Mouse (Mus musculus) heart, postnatal 25 days (tissue): Measurements from ENCODE around the gene Dgke. TPM values are rescaled to one million over a fixed set of nuclear protein-coding genes. Genes with fewer than 3 reads are reported as not detected.
"Not testable (repeated sequence)": the region's sequence is repeated elsewhere in the genome, so short reads cannot be mapped to it uniquely, and the experiment has no call there.

Experiments used
- DNase-seq: peaks from one replicate; pipeline ENCODE4 v3.0.0; 2022; ENCODE audit warnings: low spot score
- intact Hi-C: fragments of 180-260 bp; cut with DNase I; formaldehyde crosslinking; loops from one replicate; pipeline ENCODE4 v1.15.1; 2025
- total RNA-seq, 2 experiments: library from RNA; stranded (reverse); gene quantifications; 2 replicates each; pipeline ENCODE4 v1.2.3; 2021

Dgke gene
- total RNA-seq, 2 experiments from 2014 or later, result 9.4 to 10.6 TPM

DNA sequence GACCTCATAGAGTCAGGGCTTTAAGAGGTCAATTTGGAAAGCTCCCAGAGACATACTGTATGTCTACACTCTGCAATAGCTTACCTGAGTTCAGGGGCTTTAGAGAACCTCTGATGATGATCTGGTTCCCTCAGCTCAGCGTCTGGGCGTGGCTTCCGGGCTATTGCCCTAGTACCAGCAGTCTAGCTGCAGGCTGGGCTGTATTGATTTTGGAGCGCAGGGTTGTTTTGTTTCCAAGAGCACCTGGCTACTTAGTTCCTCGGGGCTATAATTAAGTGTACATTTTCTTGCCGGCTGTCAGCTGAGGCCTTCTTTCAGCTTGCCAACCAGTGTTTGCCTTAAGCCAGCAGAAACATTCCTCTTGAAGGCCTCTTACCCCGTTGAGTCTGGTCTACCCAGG is 57.2 kb downstream of the Dgke start:
- intact Hi-C loops, result no loop called here
- DNase-seq, result no peak

DNA sequence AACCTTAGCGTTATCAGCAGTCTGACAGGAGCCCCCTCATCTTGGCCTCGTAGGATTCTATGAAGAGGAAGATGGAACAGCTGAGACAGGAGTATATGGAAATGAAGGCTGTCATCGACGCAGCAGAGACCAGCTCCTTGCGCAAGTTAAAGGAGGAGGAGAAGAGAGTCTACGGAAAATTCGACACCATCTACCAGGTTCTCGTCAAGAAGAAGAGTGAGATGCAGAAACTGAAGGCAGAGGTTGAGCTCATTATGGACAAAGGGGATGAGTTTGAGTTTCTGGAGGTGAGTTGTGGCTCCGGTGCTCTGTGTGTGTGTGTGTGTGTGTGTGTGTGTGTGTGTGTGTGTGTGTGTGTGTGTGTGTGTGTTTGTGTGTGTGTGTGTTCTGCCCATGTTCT is 57.6 kb downstream of the Dgke start:
- intact Hi-C loops, result no loop called here
- DNase-seq, result no peak

DNA sequence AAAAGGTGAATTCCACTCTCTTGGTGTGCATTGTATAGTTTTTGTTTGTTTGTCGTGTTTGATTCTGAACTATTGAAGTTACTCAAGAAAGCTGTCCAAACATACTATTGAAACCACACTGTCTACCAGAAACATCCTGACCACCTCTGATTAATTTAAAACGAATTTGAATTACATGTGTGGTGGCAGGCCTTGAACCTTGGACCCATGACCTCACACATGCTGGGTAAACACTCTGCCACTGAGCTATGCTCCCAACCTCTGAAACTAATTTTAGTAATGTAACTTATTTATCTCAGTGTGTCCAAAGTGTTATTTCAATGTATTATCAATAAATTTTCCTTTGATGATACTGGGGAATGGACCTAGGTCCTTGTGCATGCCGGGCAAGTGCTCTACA is 59.1 kb downstream of the Dgke start:
- intact Hi-C loops, result no loop called here
- DNase-seq, result no peak

DNA sequence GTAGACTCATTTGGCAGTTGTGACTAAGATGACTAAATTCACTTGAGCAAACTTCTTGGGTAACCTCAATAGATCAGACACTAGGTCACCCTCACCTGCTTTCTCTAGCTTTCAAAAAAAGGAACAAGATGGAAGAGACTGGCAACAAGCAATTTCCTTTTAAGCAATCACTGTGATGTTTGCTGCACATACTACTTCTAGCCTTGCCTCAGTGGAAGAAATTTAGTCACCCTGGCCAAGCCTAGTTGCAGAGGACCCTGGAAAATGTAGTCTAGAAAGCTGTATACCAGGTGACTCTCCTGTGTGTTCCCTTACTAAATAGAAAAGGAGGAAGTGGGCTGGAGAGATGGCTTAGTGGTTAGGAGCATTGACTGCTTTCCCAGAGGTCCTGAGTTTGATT is 60.2 kb downstream of the Dgke start:
- no peak for DNase-seq
- intact Hi-C loops, result no loop called here

DNA sequence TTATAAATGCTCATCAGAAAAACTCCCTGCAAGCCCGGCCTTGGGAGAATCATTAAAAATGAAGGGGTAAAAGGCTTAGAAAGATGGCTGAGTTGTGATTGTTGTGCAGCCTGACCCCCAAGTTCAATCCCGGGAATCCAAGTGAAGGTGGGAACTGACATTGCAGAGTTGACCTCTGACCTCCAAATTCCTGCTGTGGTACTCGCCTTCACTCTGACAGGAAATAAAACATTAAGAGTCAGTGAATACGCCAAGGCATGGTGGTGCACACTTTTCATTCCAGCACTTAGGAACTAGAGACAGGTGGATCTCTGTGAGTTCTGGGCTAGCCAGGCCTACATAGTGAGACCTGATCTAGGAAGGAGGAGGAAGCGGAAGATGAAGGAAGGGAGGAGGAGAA is 61.2 kb downstream of the Dgke start:
- no peak for DNase-seq
- intact Hi-C loops, result loop anchor here (2.0 kb wide), 1 partner anchor 17 kb away; no protein-coding TSS in a partner anchor

DNA sequence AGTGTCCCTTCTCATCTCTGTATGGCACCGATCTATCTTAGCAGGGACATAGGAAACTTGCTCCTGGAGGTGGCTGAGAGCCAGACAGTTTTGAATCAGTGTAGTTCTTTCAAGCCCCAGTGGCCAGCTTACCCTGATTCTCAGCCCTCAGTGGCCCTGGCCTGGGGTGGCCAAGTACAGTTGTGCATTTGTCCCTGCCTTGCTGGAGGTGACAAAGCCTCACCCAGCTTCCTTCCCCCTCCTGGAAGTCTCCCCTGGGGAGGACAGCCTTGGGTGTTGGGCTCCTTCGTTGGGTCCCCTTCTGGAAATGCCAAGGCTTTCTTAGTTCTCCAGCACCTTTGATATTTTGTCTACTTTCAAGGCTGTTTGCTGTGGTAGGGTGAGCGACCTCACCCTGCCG is 62.9 kb downstream of the Dgke start:
- no peak for DNase-seq
- intact Hi-C loops, result loop anchor here (2.0 kb wide), 1 partner anchor 19 kb away; no protein-coding TSS in a partner anchor

DNA sequence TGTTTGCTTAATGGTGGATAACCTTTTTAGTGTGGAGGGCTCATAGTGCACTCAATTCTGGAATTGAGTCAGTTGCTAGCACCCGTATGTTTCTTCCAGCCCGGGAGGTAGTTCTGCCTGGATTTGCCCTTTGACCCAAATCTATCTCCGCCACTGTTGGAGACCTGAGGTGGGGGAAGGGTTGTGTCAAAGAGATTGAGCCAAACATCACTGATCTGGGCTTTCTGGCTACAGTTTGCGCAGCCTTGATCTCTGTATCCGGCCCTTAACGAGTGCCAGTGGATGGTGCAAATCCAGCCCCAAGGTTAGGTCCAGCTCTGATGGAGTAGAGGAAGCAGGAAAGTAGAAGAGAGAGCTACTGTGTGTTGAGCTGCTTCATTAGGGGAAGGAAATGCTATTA is 63.6 kb downstream of the Dgke start:
- intact Hi-C loops, result no loop called here
- DNase-seq, result no peak

DNA sequence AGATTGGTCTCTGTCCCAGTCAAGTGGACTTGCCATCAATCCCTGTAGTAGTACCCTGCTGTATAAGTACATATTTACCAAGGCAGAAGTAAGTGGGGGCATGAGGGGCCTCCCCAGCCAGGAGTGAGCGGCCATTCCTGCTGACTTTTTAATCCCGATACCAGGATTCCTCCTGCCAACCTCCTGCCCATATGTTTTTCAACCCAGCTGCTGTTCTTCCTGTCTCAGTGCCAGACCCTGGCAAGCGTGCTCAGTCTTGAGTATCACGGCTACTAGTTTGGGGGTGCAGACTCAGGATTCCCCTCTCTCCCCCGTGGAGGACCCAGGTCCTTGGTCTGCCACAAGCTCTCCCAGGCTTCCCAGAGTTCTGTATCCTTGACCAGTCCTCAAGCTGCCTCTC is 64.0 kb downstream of the Dgke start:
- intact Hi-C loops, result no loop called here
- DNase-seq, result no peak

DNA sequence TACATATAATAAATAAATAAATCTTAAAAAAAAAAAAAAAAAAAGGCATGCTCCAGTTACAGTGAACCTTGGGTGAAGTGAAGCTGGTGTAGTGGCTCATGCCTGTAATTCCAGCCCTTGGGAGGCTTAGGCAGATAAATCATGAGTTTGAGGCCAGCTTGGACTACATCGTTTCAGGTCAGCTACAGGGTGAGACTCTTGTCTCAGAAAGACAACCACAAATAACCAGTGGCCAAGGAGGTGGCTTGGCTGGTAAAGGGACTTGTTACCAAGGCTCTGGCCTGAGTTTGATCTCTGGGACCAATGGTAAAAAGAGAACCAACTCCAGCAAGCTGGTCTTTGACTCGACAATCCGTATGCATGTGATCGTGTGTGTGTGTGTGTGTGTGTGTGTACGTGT is 64.6 kb downstream of the Dgke start:
- DNase-seq, result no peak
- intact Hi-C loops, result no loop called here

DNA sequence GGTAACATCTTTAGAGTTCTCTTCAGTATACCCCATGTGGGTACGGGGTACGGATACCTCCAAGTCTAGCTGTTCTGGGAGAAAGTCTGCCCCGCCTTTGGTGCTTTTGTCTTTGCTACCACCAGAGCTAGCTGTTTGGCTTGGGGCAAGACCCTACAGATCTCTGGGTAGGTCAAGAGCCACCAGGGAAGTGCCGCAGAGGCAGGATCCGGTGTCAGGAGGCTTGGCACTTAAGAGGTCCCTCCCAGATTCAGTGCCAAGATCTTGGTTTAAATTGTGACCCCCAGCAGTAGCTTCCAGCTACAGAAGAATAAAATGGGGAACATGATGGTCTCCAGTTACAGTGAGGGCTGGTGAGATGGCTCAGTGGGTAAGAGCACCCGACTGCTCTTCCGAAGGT is 65.1 kb downstream of the Dgke start:
- intact Hi-C loops, result loop anchor here (2.0 kb wide), 1 partner anchor 57 kb away; no protein-coding TSS in a partner anchor

DNA sequence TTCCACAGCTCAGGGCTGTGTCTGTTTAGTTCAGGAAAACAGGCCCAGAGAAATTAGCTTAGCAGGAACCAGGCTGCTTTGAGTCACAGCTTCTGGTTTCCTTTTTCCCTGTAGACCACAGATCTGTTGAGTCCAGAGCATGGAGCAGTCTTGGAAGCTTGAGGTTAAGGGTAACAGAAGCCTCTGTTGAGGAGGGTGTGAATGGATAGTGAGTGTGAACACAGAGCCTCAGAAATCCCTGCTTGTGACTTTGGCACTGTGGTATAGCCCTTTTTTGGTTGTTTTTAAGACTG is 66.2 kb downstream of the Dgke start:
- DNase-seq, result no peak
- intact Hi-C loops, result loop anchor here (2.0 kb wide), 1 partner anchor 58 kb away; no protein-coding TSS in a partner anchor

More for the DNA sequence above, 65.1 kb downstream of the Dgke start:
- no peak for DNase-seq

DNA sequence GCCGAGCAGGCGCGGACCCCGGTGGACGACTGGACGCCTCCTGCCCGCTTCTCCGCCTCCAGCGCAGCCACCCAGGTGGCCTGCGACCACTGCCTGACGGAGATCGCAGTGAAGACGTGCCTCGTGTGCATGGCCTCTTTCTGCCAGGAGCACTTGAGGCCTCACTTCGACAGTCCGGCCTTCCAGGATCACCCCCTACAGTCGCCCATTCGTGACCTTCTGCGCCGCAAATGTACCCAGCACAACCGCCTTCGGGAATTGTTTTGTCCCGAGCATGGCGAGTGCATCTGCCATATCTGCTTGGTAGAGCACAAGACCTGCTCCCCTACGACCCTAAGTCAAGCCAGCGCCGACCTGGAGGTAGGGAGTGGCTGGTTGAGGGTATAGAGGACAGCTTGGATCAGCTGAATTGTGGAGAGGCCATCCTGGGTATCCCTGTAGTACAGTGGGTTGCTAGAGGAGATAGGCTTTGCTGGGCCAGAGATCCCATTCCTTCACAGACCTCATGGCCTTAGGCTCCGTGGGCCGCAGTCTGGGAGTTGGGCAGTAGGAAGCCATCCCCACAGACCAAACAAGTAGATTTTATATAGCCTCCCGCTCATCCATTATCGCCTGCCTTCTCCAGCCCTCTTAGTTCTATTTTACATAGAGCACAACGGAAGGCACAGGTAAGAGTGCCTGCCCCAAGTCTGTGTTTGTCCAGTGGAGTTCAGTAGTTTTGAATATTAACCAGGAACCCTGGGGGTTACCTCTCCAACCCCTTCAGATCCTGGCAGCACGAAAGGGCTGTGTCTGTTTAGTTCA is 66.7 kb downstream of the Dgke start:
- intact Hi-C loops, result loop anchor here (2.0 kb wide), 2 partner anchors 29 to 59 kb away; no protein-coding TSS in a partner anchor
- DNase-seq, result no peak

DNA sequence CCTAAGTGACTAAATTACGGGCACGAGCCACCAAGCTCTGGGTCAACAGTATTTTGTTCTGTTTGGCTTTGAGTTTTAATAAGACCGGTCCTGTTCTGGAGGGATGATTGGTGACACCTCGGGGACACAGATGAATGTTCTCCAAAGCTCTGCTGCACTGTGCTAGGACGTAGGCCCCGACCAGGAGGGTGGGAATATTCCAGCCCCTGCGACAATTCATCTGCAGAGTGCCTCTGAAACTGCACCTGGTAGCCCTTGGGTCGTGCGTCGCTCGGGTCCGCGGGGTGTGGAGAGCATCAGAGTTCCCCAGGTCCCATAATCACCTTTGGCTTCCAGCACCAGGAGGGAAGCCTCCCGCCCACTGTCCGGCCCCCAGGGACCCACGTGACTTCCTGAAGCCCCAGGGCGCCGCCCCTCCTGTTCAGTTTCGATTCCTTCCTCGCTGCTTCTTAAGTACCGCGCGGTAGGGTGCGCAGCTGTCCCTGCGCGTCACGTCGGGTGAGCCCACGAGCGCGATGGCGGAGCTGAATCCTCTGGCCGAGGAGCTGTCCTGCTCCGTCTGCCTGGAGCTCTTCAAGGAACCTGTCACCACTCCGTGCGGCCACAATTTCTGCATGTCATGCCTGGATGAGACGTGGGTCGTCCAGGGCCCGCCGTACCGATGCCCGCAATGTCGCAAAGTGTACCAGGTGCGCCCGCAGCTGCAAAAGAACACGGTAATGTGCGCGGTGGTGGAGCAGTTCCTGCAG is 67.5 kb downstream of the Dgke start, which contains the start of gene Trim25:
Trim25 (plus strand) TSS at position 403 of the 749 bp plus-strand sequence.
- DNase-seq, result peak; percentile 90
- intact Hi-C loops, result loop anchor here (2.0 kb wide), 1 partner anchor 30 kb away; no protein-coding TSS in a partner anchor

DNA sequence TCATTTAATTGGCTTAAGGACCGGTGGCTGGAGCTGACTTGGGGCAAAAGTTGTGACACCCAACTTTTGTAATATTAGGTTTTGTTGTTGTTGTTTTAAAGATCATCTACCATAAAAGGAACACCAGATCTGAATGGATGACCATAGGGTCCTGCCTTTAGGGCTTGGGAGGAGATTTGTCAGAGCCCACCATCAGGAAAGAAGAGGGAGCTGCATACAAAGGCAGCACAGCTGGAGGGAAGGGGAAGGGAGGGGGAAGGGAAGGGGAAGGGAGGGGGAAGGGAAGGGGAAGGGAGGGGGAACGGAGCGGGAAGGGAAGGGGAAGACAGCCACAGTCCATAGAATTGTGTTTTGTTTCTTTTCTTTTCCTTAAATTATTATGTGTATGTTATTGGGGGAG is 68.2 kb downstream of the Dgke start:
- intact Hi-C loops, result loop anchor here (2.0 kb wide), 1 partner anchor 30 kb away; no protein-coding TSS in a partner anchor
- no peak for DNase-seq

DNA sequence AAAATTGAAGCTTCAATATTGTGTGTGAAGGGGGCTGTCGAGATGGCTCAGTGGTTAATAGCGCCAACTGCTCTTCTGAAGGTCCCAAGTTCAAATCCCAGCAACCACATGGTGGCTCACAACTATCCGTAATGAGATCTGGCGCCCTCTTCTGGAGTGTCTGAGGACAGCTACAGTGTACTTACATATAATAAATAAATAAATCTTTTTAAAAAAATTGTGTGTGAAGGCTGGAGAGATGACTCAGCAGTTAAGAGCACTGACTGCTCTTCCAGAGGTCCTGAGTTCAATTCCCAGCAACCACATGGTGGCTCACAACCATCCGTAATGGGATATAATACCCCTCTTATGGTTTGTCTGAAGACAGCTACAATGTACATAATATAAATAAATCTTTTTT is 69.3 kb downstream of the Dgke start:
- intact Hi-C loops, DNase-seq: not testable (repeated sequence)

DNA sequence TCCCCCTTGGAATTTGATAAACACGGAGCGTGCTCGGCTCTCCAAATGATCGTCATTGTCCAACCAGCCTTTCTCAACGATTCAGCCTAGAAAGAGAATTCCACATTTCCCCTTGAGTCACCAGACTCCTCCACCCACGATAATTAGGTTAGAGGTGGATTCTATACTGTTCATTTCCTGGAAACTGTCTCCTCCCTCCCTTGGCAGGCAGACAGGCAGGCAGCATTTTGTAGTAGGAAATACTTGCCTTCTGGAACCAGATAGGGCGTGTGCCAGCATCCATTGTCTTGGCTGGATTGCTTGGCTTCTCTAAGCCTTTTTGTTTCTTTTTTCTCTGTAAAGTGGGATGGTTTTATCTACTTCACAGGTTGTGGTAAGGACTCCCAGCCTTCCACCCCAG is 70.2 kb downstream of the Dgke start:
- intact Hi-C loops, result no loop called here
- peak; percentile 61 for DNase-seq

DNA sequence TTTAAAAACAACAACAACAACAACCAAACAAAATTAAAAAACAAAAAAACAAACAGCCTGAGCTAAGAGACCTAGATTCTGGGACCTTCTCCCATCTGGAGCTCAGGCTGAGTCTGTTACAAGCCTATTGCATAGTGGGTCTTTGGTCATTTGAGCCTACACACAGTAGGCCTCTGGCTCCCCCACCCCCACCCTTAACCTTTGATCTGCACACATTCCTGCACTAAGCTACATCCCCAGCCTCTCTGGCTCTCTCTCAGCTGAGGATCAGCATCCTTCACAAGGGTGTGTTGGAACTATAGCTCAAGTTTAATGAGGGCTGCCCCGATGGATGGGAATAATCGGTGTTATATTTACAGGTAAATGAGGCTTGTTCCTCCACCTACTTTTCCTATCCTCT is 71.0 kb downstream of the Dgke start:
- intact Hi-C loops, result no loop called here
- no peak for DNase-seq

DNA sequence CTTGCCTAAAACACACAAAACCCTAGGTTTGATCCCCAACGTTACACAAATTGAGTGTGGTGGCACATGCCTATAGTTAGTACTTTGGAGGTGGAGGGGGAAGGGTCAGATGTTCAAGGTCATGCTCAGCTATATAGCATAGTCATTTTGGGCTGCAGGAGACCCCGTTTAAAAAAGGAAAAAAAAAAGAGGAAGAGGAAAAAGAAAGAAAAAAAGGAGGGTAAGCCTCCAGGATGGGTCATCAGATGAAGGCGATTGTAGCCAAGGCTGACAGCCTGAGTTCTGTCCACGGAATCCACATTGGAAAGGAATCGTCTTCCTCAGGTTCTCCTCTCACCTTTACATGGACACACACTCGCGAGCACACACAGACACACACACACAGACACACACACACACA is 72.2 kb downstream of the Dgke start:
- no peak for DNase-seq
- intact Hi-C loops, result loop anchor here (5.0 kb wide), 1 partner anchor 308 kb away; the partner anchor contains the start of gene Nog

DNA sequence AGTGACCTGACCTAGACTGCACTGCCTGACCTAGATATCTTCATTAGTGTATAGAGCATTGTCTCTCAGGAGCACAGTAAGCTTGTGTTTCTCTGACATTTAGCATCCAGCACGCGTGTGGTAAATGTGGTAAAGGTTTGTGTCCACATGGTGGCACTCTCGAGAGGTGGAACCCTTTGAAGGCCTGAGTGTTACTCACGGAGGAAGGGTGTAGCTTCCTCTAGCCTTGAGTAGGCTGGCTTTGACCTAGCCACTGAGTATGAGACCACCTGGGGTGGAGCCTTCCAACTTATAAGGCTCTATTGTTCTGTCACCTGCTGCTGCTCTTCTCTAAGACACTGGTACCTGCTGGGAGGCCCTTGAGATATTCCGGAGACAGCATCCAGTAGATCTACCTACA is 73.0 kb downstream of the Dgke start:
- DNase-seq, result peak; percentile 63
- intact Hi-C loops, result loop anchor here (5.0 kb wide), 1 partner anchor 309 kb away; the partner anchor contains the start of gene Nog

DNA sequence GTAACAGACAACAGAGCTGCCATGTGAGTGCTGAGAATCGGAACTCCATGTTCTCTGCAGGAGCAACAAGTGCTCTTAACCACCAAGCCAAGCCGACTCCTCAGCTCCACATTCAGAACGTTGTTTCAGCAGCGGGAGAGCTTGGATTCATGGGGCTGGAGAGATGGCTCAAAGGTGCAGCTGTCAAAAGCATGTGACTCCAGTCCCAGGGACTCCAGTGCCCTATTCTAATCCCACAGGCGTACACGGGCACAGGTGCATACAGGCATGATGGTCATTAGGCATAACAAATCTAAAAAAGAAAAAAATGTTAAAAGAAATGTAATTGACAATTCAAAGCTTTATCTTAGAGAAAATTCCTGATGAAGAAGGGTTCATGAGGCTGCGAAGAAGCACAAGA is 73.5 kb downstream of the Dgke start:
- intact Hi-C loops, result loop anchor here (5.0 kb wide), 1 partner anchor 309 kb away; the partner anchor contains the start of gene Nog
- no peak for DNase-seq

DNA sequence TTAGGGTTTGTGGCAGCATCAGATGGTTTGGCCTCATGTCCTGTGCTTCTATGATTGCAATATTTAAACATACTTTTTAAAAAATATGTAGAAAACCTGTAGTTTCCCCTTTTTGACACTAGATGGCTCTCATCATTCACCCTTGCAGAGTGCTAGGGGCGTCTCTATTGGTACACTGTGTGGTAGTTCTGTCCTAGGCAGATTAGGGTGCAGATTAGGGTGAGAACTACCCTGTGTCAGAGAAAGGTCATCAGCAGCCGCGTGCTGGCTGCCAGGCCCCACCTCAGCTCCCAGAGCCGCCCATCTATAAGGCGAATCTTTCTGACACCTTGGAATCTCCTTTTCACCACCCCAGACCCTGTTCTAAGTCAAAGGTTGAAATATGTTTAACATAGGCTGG is 77.1 kb downstream of the Dgke start:
- DNase-seq, result no peak
- intact Hi-C loops, result loop anchor here (1.0 to 10.0 kb wide), 2 partner anchors 50 to 175 kb away; no protein-coding TSS in a partner anchor
